Mouse (Mus musculus) frontal cortex, postnatal 36 days (tissue): ENCODE measurements around the gene Chrne.
"Not testable (repeated sequence)": the region's sequence is repeated elsewhere in the genome, so short reads cannot be mapped to it uniquely, and the experiment has no call there.

Source experiments
- DNase-seq, 2 experiments: peaks; one replicate each; pipeline ENCODE4 v3.0.0; 2022; ENCODE audit warnings: low spot score in 2 of 2

Gene Chrne

GRCm38 (mm10) chr11:70585457-70585856 lies 33.6 kb downstream of the Chrne start:
- DNase-seq, result no peak

GRCm38 (mm10) chr11:70583775-70584174 lies 35.2 kb downstream of the Chrne start:
- no peak for DNase-seq

- no peak for DNase-seq
Observed at GRCm38 (mm10) chr11:70583022-70583714, 35.8 kb downstream of the Chrne start.

- no peak for DNase-seq
Observed at GRCm38 (mm10) chr11:70582196-70582595, 36.8 kb downstream of the Chrne start.

- no peak for DNase-seq
Observed at GRCm38 (mm10) chr11:70580921-70581320, 38.1 kb downstream of the Chrne start.

GRCm38 (mm10) chr11:70580358-70580720 lies 38.7 kb downstream of the Chrne start:
- no peak for DNase-seq

GRCm38 (mm10) chr11:70579710-70580357 lies 39.2 kb downstream of the Chrne start:
- no peak for DNase-seq

GRCm38 (mm10) chr11:70578962-70579361 lies 40.1 kb downstream of the Chrne start:
- no peak for DNase-seq

- DNase-seq, result no peak
Observed at GRCm38 (mm10) chr11:70577201-70577600, 41.8 kb downstream of the Chrne start.

GRCm38 (mm10) chr11:70573872-70574271 lies 45.1 kb downstream of the Chrne start:
- DNase-seq, result no peak

- DNase-seq, result no peak
Observed at GRCm38 (mm10) chr11:70572348-70572902, 46.6 kb downstream of the Chrne start.

- DNase-seq, result no peak
Observed at GRCm38 (mm10) chr11:70571641-70572040, 47.4 kb downstream of the Chrne start.

GRCm38 (mm10) chr11:70570614-70571013 lies 48.4 kb downstream of the Chrne start:
- DNase-seq, result not testable (repeated sequence)

GRCm38 (mm10) chr11:70566586-70566985 lies 52.4 kb downstream of the Chrne start:
- DNase-seq, result no peak
